Mouse (Mus musculus) heart, adult 18-20 months (tissue): Measurements from ENCODE around the gene Mapk8ip3. TPM values are rescaled to one million over a fixed set of nuclear protein-coding genes. Genes with fewer than 3 reads are reported as not detected.
"Not testable (repeated sequence)": the region's sequence is repeated elsewhere in the genome, so short reads cannot be mapped to it uniquely, and the experiment has no call there.

Source experiments
- DNase-seq, 2 experiments: peaks; one replicate each; pipeline ENCODE4 v3.0.0; 2021 to 2022; ENCODE audit warnings: mixed read lengths in 1 of 2
- long read RNA-seq, 2 experiments: library from polyadenylated mRNA; stranded (forward); transcript quantifications; one replicate each; pipeline ENCODE4 v2.0.0; 2021
- total RNA-seq, 2 experiments: library from RNA; stranded (reverse); gene quantifications; 2 replicates each; pipeline ENCODE4 v1.2.3; 2021

Mapk8ip3 gene
- total RNA-seq: 10 to 100 TPM; 55.9 to 64.8 TPM
- long read RNA-seq, experiment 1, partial matches to known transcripts: 9 of 24 reads
- long read RNA-seq, experiment 1, other reads (novel, unspliced or antisense): 15 of 24 reads
- long read RNA-seq, experiment 2, partial matches to known transcripts: 1 of 7 reads
- long read RNA-seq, experiment 2, other reads (novel, unspliced or antisense): 6 of 7 reads

- DNase-seq: peak; percentile 97
Measured at GRCm38 (mm10) chr17:24936259-24937237, at the start of gene Mapk8ip3. Mapk8ip3 (minus strand) TSS chr17:24936977.

GRCm38 (mm10) chr17:24960852-24961715 lies 24.3 kb upstream of the Mapk8ip3 start:
- DNase-seq: no peak

- DNase-seq: peak; percentile 97 to 99
Measured at GRCm38 (mm10) chr17:24960135-24960851, 23.5 kb upstream of the Mapk8ip3 start, which contains the start of gene Jpt2. Jpt2 (minus strand) TSS chr17:24960689.

- no peak for DNase-seq
Measured at GRCm38 (mm10) chr17:24959371-24959770, 22.6 kb upstream of the Mapk8ip3 start.

GRCm38 (mm10) chr17:24953291-24953690 lies 16.5 kb upstream of the Mapk8ip3 start:
- no peak for DNase-seq

GRCm38 (mm10) chr17:24950671-24951070 lies 13.9 kb upstream of the Mapk8ip3 start:
- no peak for DNase-seq

GRCm38 (mm10) chr17:24948204-24948603 lies 11.4 kb upstream of the Mapk8ip3 start:
- DNase-seq: no peak

- DNase-seq: not testable (repeated sequence)
Measured at GRCm38 (mm10) chr17:24943589-24943988, 6.8 kb upstream of the Mapk8ip3 start.

GRCm38 (mm10) chr17:24943036-24943435 lies 6.3 kb upstream of the Mapk8ip3 start:
- DNase-seq: no peak

- DNase-seq: peak; percentile 28 to 65
Measured at GRCm38 (mm10) chr17:24942453-24942852, 5.7 kb upstream of the Mapk8ip3 start.

GRCm38 (mm10) chr17:24937266-24937665 lies 489 bp upstream of the Mapk8ip3 start:
- DNase-seq: no peak

GRCm38 (mm10) chr17:24935666-24936065 lies 1.1 kb downstream of the Mapk8ip3 start:
- DNase-seq: no peak

- DNase-seq: no peak
Measured at GRCm38 (mm10) chr17:24934926-24935325, 1.9 kb downstream of the Mapk8ip3 start.

GRCm38 (mm10) chr17:24933163-24933562 lies 3.6 kb downstream of the Mapk8ip3 start:
- no peak for DNase-seq

- DNase-seq: no peak
Measured at GRCm38 (mm10) chr17:24932431-24932830, 4.3 kb downstream of the Mapk8ip3 start.

GRCm38 (mm10) chr17:24929506-24929905 lies 7.3 kb downstream of the Mapk8ip3 start:
- peak in 1 of 2 experiments; percentile 8 for DNase-seq

GRCm38 (mm10) chr17:24923246-24923645 lies 13.5 kb downstream of the Mapk8ip3 start:
- DNase-seq: no peak

GRCm38 (mm10) chr17:24913984-24914383 lies 22.8 kb downstream of the Mapk8ip3 start:
- no peak for DNase-seq

- no peak for DNase-seq
Measured at GRCm38 (mm10) chr17:24907591-24907990, 29.2 kb downstream of the Mapk8ip3 start.

GRCm38 (mm10) chr17:24903767-24904166 lies 33.0 kb downstream of the Mapk8ip3 start:
- no peak for DNase-seq

- no peak for DNase-seq
Measured at GRCm38 (mm10) chr17:24902671-24903474, 33.9 kb downstream of the Mapk8ip3 start.
